Mouse (Mus musculus) stomach, postnatal 0 days (tissue): ENCODE results near the gene Krtap4-16. TPM values are rescaled to one million over a fixed set of nuclear protein-coding genes. Genes with fewer than 3 reads are reported as not detected.
"Not testable (repeated sequence)": the region's sequence is repeated elsewhere in the genome, so short reads cannot be mapped to it uniquely, and the experiment has no call there.

Experiments used
- ATAC-seq: fragments of 200-750 bp; cut with Nextera tagmentation; 2 replicates; pipeline ENCODE4 v1.8.0; 2017; ENCODE audit not compliant: low FRiP score, low TSS enrichment
- DNase-seq: peaks from one replicate; pipeline ENCODE4 v3.0.0-alpha.2; 2016; ENCODE audit warnings: low spot score
- H3K27ac ChIP-seq: fragments of 300-500 bp; sonication (generic); replicated peaks from 2 replicates; pipeline ENCODE4 v1.5.1; 2014; ENCODE audit warnings: mild to moderate bottlenecking, control low read depth
- H3K27me3 ChIP-seq: fragments of 300-500 bp; sonication (generic); 2 replicates; pipeline ENCODE4 v1.6.1; 2014; ENCODE audit warnings: low read length; ENCODE audit not compliant: control insufficient read depth, insufficient read depth
- H3K36me3 ChIP-seq: fragments of 300-500 bp; sonication (generic); 2 replicates; pipeline ENCODE4 v1.6.1; 2014; ENCODE audit warnings: low read length, mixed read lengths; ENCODE audit not compliant: control insufficient read depth, insufficient read depth
- H3K4me1 ChIP-seq: fragments of 300-500 bp; sonication (generic); replicated peaks from 2 replicates; pipeline ENCODE4 v1.6.1; 2014; ENCODE audit warnings: antibody characterized with exemption; ENCODE audit not compliant: control insufficient read depth, insufficient read depth
- H3K4me2 ChIP-seq: fragments of 300-500 bp; sonication (generic); replicated peaks from 2 replicates; pipeline ENCODE4 v1.6.1; 2014; ENCODE audit warnings: low read depth, mild to moderate bottlenecking, control low read depth, moderate library complexity
- H3K4me3 ChIP-seq: fragments of 300-500 bp; sonication (generic); 2 replicates; pipeline ENCODE4 v1.5.1; 2014; ENCODE audit warnings: low read depth, low read length, control low read depth
- H3K9ac ChIP-seq: fragments of 300-500 bp; sonication (generic); 2 replicates; pipeline ENCODE4 v1.6.1; 2014; ENCODE audit warnings: mild to moderate bottlenecking, low read length, control low read depth, mixed read lengths
- H3K9me3 ChIP-seq: fragments of 300-500 bp; sonication (generic); 2 replicates; pipeline ENCODE4 v1.6.1; 2016; ENCODE audit warnings: low read length; ENCODE audit not compliant: control insufficient read depth
- CTCF ChIP-seq: IDR thresholded peaks from 2 replicates; pipeline ENCODE4 v1.5.1; 2016; ENCODE audit warnings: antibody characterized with exemption, low read depth, mild to moderate bottlenecking, moderate library complexity
- EP300 ChIP-seq: optimal IDR thresholded peaks from 2 replicates; pipeline ENCODE3; 2016; ENCODE audit warnings: antibody characterized with exemption
- WGBS: fragments of 180-500 bp; shearing (Covaris S2); extraction: QIAGEN DNeasy Blood & Tissue Kit; methylation state at CpG from one replicate; pipeline ENCODE4 v1.1.7; 2014; 5-methylcytosine and 5-hydroxymethylcytosine counted together
- polyA plus RNA-seq: library from polyadenylated mRNA; unstranded; fragments of >200 nt; fragmentation: Nextera tagmentation; extraction: Ambion mirVana; gene quantifications from 2 replicates; pipeline ENCODE4 v1.2.1, GENCODE M21; 2015

The Krtap4-16 gene
- polyA plus RNA-seq, 1 experiment from 2014 or later = not detected

DNA sequence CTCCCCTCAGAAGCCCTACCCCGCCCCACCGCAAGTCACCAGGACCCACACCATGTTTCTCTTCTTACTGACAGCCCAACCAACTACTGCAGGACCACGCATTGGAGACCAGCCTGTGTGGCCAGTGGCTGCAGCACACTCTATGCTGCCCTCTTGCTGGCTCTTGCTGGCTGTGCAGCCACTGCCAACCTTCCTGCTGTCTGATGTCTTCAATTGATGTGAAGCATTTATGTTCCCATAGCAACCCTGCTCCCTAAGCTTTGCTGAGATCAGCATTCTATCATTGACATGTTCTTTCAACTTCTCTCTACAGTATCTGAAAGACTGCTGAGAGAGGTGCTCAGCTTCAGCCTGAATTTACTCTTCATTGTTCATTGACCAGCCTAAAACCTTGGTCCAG lies 2.7 kb upstream of the Krtap4-16 start:
- WGBS = 55% methylated on average over 3 of the region's 3 CpGs
- H3K4me3 ChIP-seq = no peak overlapping the region
- H3K4me1 ChIP-seq = no peaks in the 10 kb centered on the region
- no peaks in the 10 kb centered on the region for H3K9me3 ChIP-seq
- no peak overlapping the region for H3K27ac ChIP-seq
- DNase-seq = peak; percentile 19
- TF ChIP-seq EP300 (no peak), CTCF (peak; percentile 64)
- H3K36me3 ChIP-seq = no peaks in the 10 kb centered on the region
- no peak overlapping the region for H3K9ac ChIP-seq
- no peak overlapping the region for H3K4me2 ChIP-seq
- H3K27me3 ChIP-seq = no peaks in the 10 kb centered on the region
- ATAC-seq = no peak

DNA sequence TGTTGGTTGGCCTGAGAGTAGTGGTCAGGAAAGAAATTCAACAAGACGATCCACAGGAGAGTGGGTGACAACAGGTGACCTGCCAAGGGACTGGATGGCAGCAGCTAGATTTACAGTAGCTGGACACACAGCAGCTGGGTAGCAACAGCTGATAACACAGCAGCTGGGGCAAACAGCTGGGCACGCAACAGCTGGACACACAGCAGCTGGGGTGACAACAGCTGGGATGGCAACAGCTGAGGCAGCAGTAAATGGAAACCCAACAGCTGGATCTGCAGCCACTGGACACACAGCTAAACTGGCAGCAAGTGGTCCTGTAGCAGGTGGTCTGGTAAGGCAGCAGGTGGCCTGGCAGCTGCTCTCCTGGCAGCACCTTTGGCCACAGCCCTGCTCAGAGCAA lies 4.7 kb downstream of the Krtap4-16 start:
- no peak overlapping the region for H3K27ac ChIP-seq
- no peaks in the 10 kb centered on the region for H3K36me3 ChIP-seq
- no peak for ATAC-seq
- H3K4me2 ChIP-seq = no peak overlapping the region
- 81% methylated on average over 2 of the region's 2 CpGs for WGBS
- H3K4me3 ChIP-seq = no peak overlapping the region
- no peaks in the 10 kb centered on the region for H3K27me3 ChIP-seq
- H3K9ac ChIP-seq = no peak overlapping the region
- TF ChIP-seq EP300 (no peak), CTCF (no peak)
- no peaks in the 10 kb centered on the region for H3K9me3 ChIP-seq
- no peak for DNase-seq
- no peaks in the 10 kb centered on the region for H3K4me1 ChIP-seq

DNA sequence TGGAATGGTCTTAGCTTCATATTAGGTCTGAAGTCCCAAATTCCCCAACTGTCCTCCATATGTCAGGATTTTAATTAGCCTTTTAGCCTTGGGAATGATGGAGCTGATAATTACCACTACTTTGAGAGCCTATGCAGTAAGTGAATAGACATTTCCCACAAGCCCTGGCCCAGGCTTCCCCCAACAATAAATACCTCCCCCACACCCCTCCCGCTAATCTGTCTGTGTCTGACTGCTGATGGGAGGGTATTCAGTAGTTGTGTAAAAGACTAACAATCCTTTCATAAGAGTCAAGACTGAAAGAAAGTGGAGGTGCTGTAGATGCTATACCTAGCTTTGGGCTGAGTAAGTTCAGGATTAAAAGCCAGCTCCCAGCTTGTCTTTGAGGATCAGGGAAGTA lies 9.2 kb downstream of the Krtap4-16 start:
- Histone ChIP-seq H3K9me3 (no peaks in the 10 kb centered on the region), H3K36me3 (no peaks in the 10 kb centered on the region), H3K4me1 (no peaks in the 10 kb centered on the region), H3K27me3 (no peaks in the 10 kb centered on the region), H3K27ac (no peak overlapping the region), H3K4me2 (no peak overlapping the region), H3K4me3 (no peak overlapping the region), H3K9ac (no peak overlapping the region)
- no peak for ATAC-seq
- DNase-seq = no peak
- 73% methylated on average over 1 of the region's 1 CpGs for WGBS
- TF ChIP-seq EP300 = no peak
- TF ChIP-seq CTCF = no peak

DNA sequence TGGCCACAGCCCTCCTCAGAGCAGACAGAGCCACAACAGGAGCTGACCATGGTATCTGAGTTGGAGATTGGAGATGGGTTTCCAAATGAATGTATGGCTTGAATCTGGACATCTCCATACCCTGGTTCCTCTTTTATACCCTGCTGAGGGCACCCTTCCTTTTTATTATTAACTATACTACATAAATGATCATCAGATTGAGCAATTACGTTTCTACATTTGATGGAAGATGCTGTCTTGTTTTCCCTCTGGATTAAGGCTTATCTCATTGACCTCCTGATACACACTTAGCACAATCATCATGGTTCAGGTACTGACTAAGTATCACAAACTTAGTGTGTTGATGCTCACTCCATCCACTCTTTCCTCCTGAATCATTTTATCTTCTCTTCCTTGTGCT lies 13.4 kb downstream of the Krtap4-16 start, which contains the start of gene 2300003K06Rik:
TSS of gene 2300003K06Rik (minus strand) at position 101 of the 400 bp plus-strand sequence.
- Histone ChIP-seq H3K27ac (no peak within 1 kb of the TSS), H3K9ac (no peak within 1 kb of the TSS), H3K9me3 (no peaks in the 10 kb centered on the region), H3K4me2 (no peak within 1 kb of the TSS), H3K4me3 (no peak within 1 kb of the TSS), H3K27me3 (no peaks in the 10 kb centered on the region), H3K4me1 (no peaks in the 10 kb centered on the region), H3K36me3 (no peaks in the 10 kb centered on the region)
- DNase-seq = no peak
- ATAC-seq = no peak
- 65% methylated on average over 1 of the region's 1 CpGs for WGBS
- no peak for TF ChIP-seq CTCF
- no peak for TF ChIP-seq EP300

DNA sequence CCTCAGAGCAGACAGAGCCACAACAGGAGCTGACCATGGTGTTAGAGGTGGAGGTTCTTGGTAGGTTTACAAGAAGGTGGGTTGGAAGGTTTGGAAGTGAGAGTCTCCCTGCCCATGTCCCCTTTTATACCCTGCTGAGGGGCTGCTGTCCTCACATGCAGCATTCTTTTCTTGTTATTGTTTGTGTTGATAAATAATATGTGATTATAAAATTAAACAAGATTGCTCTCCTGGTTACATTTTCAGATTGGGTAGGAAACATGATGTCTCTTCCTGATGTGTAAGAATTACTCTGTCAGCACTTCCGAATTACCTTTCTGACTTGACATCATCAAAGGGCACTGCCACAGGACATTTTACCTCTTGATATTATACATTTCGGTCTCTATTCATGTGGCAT lies 35.8 kb downstream of the Krtap4-16 start, which contains the start of gene Gm11564:
TSS of gene Gm11564 (minus strand) at position 101 of the 400 bp plus-strand sequence.
- H3K9me3 ChIP-seq, H3K4me2 ChIP-seq, ATAC-seq, H3K4me1 ChIP-seq, H3K4me3 ChIP-seq, H3K36me3 ChIP-seq, H3K27ac ChIP-seq, H3K9ac ChIP-seq, H3K27me3 ChIP-seq: not testable (repeated sequence)
- WGBS = 88% methylated on average over 2 of the region's 2 CpGs
- peak; percentile 1 for DNase-seq

DNA sequence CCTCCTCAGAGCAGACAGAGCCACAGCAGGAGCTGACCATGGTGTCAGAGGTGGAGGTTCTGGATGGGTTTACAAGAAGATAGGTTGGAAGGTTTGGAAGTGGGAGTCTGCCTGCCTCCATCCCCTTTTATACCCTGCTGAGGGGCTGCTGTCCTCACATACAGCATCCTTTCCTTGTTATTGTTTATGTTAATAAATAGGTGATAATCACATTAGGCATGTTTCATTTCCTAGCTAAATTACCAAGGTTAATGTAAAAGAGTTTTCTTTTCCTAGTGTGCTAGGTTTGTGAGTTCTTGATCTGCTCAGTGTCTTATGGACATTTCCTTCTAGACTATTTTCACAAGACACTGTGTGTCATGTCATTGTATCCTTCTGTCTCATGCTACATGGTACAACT lies 41.6 kb downstream of the Krtap4-16 start, which contains the start of gene Krtap4-13:
TSS of gene Krtap4-13 (minus strand) at position 101 of the 400 bp plus-strand sequence.
- H3K9me3 ChIP-seq, H3K9ac ChIP-seq, H3K4me1 ChIP-seq, H3K36me3 ChIP-seq, H3K4me2 ChIP-seq, H3K4me3 ChIP-seq, H3K27me3 ChIP-seq, ATAC-seq, H3K27ac ChIP-seq, DNase-seq: not testable (repeated sequence)

DNA sequence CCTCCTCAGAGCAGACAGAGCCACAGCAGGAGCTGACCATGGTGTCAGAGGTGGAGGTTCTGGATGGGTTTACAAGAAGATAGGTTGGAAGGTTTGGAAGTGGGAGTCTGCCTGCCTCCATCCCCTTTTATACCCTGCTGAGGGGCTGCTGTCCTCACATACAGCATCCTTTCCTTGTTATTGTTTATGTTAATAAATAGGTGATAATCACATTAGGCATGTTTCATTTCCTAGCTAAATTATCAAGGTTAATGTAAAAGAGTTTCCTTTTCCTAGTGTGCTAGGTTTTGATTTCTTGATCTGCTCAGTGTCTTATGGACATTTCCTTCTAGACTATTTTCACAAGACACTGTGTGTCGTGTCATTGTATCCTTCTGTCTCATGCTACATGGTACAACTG lies 47.1 kb downstream of the Krtap4-16 start, which contains the start of gene Gm11554:
TSS of gene Gm11554 (minus strand) at position 101 of the 400 bp plus-strand sequence.
- not testable (repeated sequence) for H3K27ac ChIP-seq, DNase-seq, H3K36me3 ChIP-seq, H3K27me3 ChIP-seq, H3K4me3 ChIP-seq, ATAC-seq, H3K4me2 ChIP-seq, H3K9me3 ChIP-seq, H3K9ac ChIP-seq, H3K4me1 ChIP-seq
- WGBS = no CpG with 5 or more reads among the region's 1 CpGs
